ENCODE assay signal across 9 mouse cellular contexts in the genomic region with DNA sequence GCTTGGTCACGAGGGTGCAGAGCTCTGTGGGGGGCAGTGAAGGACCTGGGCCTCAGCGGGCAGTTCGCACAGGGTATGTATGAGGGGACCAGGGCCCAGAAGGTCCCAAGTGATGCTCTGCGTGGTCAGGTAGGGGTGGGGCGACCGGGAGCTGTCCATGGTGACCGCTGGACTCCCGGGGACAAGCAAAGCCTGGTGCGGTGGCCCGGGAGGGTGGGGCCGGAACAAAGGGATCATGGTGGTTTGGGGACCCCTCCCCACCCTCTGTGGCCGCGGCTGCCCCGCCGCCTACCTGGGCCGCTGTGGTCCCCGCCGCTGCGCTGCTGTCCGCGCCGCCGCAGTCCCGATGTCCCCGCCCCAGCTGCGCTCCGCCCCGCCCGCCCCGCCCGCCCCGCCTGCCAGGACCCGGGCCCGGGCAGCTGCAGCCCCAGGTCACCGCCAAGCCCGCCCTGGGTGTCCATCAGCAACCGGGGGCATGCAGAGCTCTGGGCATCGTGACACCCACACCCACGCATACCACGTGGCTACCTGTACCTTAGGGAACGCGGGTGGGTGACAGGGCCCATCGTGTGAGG. TPM values are rescaled to one million over a fixed set of nuclear protein-coding genes. Genes with fewer than 3 reads are reported as not detected.
DNase-seq lines count a peak whose midpoint lies in the region; ATAC-seq and TF ChIP-seq lines count a peak whose summit lies in the region.
"Had no signal": no experiment of that assay in that cellular context is flagged by ENCODE, and none has a peak within 500 bp of the region (broad histone marks: within the 10 kb centered on the region; RNA-seq: fewer than 3 reads in every experiment).

No protein-coding gene starts in this region.

- 0 out of 2 replicates have a peak, but pooled peaks cover 4% of the 10 kb centered on the region for H3K36me3 ChIP-seq in E14TG2a.4 (ENCODE audit: insufficient read depth, low read length)
- H3K36me3 ChIP-seq in embryonic facial prominence, embryonic 12.5 days: 0 out of 2 replicates have a peak, but pooled peaks cover under 1% of the 10 kb centered on the region
- no peaks in the 10 kb centered on the region for H3K36me3 ChIP-seq in limb, embryonic 11.5 days (ENCODE audit: control insufficient read depth, insufficient read depth, low read length)
- H3K36me3 ChIP-seq in stomach, postnatal 0 days (ENCODE audit: control insufficient read depth, insufficient read depth, low read length): no peaks in the 10 kb centered on the region

- DNase-seq in gastrocnemius, adult 2 months: no peak
- DNase-seq in gastrocnemius, postnatal 10 days: no peak
- peak; percentile 51 for DNase-seq in limb, embryonic 11.5 days (ENCODE audit: low spot score)
- DNase-seq in stomach, postnatal 0 days (ENCODE audit: low spot score): peak; percentile 44
- no peak for DNase-seq in ovary, postnatal 14 days (ENCODE audit: low spot score)

- WGBS in embryonic facial prominence, embryonic 12.5 days: 2% methylated on average over 41 of the region's 43 CpGs
- WGBS in limb, embryonic 11.5 days: 2% methylated on average over 42 of the region's 43 CpGs
- 2% methylated on average over 29 of the region's 43 CpGs for WGBS in stomach, postnatal 0 days

- no peak for TF ChIP-seq EP300 in stomach, postnatal 0 days (optimal IDR thresholded peaks at IDR 0.05)

- H3K27ac ChIP-seq in gastrocnemius, adult 2 months: no peak overlapping the region
- no peak overlapping the region for H3K27ac ChIP-seq in embryonic facial prominence, embryonic 12.5 days
- H3K27ac ChIP-seq in limb, embryonic 11.5 days (replicated peaks; ENCODE audit: low read depth, low read length): no peak overlapping the region
- no peak overlapping the region for H3K27ac ChIP-seq in stomach, postnatal 0 days (replicated peaks)

- ATAC-seq in embryonic facial prominence, embryonic 12.5 days (ENCODE audit: insufficient number of reproducible peaks, insufficient read depth, low FRiP score, low TSS enrichment): 0 out of 2 replicates have a peak, but pooled peaks have one; percentile 7
- ATAC-seq in limb, embryonic 11.5 days (ENCODE audit: insufficient number of reproducible peaks, low FRiP score, low TSS enrichment, low read depth): no peak
- peak; percentile 39; the same call in 1 of the 2 replicates for ATAC-seq in stomach, postnatal 0 days (ENCODE audit: low FRiP score, low TSS enrichment)
- no peak for ATAC-seq in inflammation-experienced regulatory T-cells, adult 6 months

- H3K9ac ChIP-seq in embryonic facial prominence, embryonic 12.5 days: peak overlapping the region; percentile 37
- H3K9ac ChIP-seq in limb, embryonic 11.5 days (ENCODE audit: low read length): no peak overlapping the region
- no peak overlapping the region for H3K9ac ChIP-seq in stomach, postnatal 0 days (ENCODE audit: low read length)

- intact Hi-C loops in gastrocnemius, adult 2 months (cut with DNase I): no loop called here

- peaks cover 60% of the 10 kb centered on the region for H3K4me1 ChIP-seq in E14TG2a.4 (replicated peaks; ENCODE audit: low read depth, low read length)
- H3K4me1 ChIP-seq in embryonic facial prominence, embryonic 12.5 days: peaks cover 5% of the 10 kb centered on the region; the same call in 1 of the 2 replicates
- H3K4me1 ChIP-seq in limb, embryonic 11.5 days (ENCODE audit: control insufficient read depth, insufficient read depth, low read length): peaks cover 4% of the 10 kb centered on the region; the same call in 1 of the 2 replicates
- H3K4me1 ChIP-seq in stomach, postnatal 0 days (replicated peaks; ENCODE audit: control insufficient read depth, insufficient read depth): no peaks in the 10 kb centered on the region

- no peaks in the 10 kb centered on the region for H3K9me3 ChIP-seq in E14TG2a.4 (ENCODE audit: low read length)
- no peaks in the 10 kb centered on the region for H3K9me3 ChIP-seq in embryonic facial prominence, embryonic 12.5 days
- no peaks in the 10 kb centered on the region for H3K9me3 ChIP-seq in limb, embryonic 11.5 days (ENCODE audit: control insufficient read depth, low read length)
- no peaks in the 10 kb centered on the region for H3K9me3 ChIP-seq in stomach, postnatal 0 days (ENCODE audit: control insufficient read depth, low read length)

- H3K4me2 ChIP-seq in embryonic facial prominence, embryonic 12.5 days (replicated peaks): peak overlapping the region; percentile 56
- H3K4me2 ChIP-seq in limb, embryonic 11.5 days (ENCODE audit: low read depth, severe bottlenecking): peak overlapping the region; percentile 49
- peak overlapping the region; percentile 41 for H3K4me2 ChIP-seq in stomach, postnatal 0 days (replicated peaks; ENCODE audit: low read depth)

- no peak for TF ChIP-seq CTCF in gastrocnemius, adult 2 months (IDR thresholded peaks at IDR 0.05)
- no peak for TF ChIP-seq CTCF in E14TG2a.4 (conservative IDR thresholded peaks at IDR 0.05; ENCODE audit: low read length)
- TF ChIP-seq CTCF in stomach, postnatal 0 days (IDR thresholded peaks at IDR 0.05; ENCODE audit: low read depth): no peak

- peaks cover 26% of the 10 kb centered on the region for H3K27me3 ChIP-seq in E14TG2a.4 (ENCODE audit: insufficient read depth, low read length)
- H3K27me3 ChIP-seq in embryonic facial prominence, embryonic 12.5 days: peaks cover 45% of the 10 kb centered on the region
- peaks cover 31% of the 10 kb centered on the region for H3K27me3 ChIP-seq in limb, embryonic 11.5 days (ENCODE audit: control insufficient read depth, insufficient read depth, low read length)
- 0 out of 2 replicates have a peak, but pooled peaks cover 3% of the 10 kb centered on the region for H3K27me3 ChIP-seq in stomach, postnatal 0 days (ENCODE audit: control insufficient read depth, insufficient read depth, low read length)

- peak overlapping the region; percentile 55 for H3K4me3 ChIP-seq in gastrocnemius, adult 2 months
- peak overlapping the region; percentile 63 for H3K4me3 ChIP-seq in E14TG2a.4 (replicated peaks; ENCODE audit: low read length)
- peak overlapping the region; percentile 30 for H3K4me3 ChIP-seq in embryonic facial prominence, embryonic 12.5 days
- H3K4me3 ChIP-seq in limb, embryonic 11.5 days (ENCODE audit: low read depth, low read length): peak overlapping the region; percentile 15
- peak overlapping the region; percentile 17 for H3K4me3 ChIP-seq in stomach, postnatal 0 days (ENCODE audit: low read depth, low read length)

RNA-seq across cellular contexts. Expression of a gene that starts 0.3 kb away (rescaled TPM):
- total RNA-seq in gastrocnemius, adult 2 months (2021): under 1 TPM in 1 of 2 experiments, not detected in 1; 0.08 TPM
- under 1 TPM; 0.27 to 0.87 TPM for total RNA-seq in gastrocnemius, postnatal 10 days (2021)
- 1.9 and 2.1 TPM in 2 replicates for polyA plus RNA-seq in embryonic facial prominence, embryonic 12.5 days (2016; fragmentation: Nextera tagmentation; extraction: Ambion mirVana)
- 0.07 and 0.16 TPM in 2 replicates for polyA plus RNA-seq in limb, embryonic 11.5 days (2014; fragmentation: Nextera tagmentation; extraction: Ambion mirVana)
- 0.40 and 0.42 TPM in 2 replicates for polyA plus RNA-seq in stomach, postnatal 0 days (2015; fragmentation: Nextera tagmentation; extraction: Ambion mirVana)
- polyA plus RNA-seq in inflammation-experienced regulatory T-cells, adult 6 months (2017; shearing (Covaris generic)): not detected
- total RNA-seq: CH12.LX had no signal

RNA-seq across cellular contexts. Expression of a gene that starts 10.4 kb away (rescaled TPM):
- total RNA-seq in gastrocnemius, adult 2 months (2021): 1 to 10 TPM in 1 of 2 experiments, under 1 TPM in 1; 0.66 to 1.0 TPM
- total RNA-seq in gastrocnemius, postnatal 10 days (2021): 1 to 10 TPM; 1.7 to 2.0 TPM
- polyA plus RNA-seq in embryonic facial prominence, embryonic 12.5 days (2016; fragmentation: Nextera tagmentation; extraction: Ambion mirVana): 11.0 and 11.4 TPM in 2 replicates
- 4.6 and 4.8 TPM in 2 replicates for polyA plus RNA-seq in limb, embryonic 11.5 days (2014; fragmentation: Nextera tagmentation; extraction: Ambion mirVana)
- 1.3 and 1.8 TPM in 2 replicates for polyA plus RNA-seq in stomach, postnatal 0 days (2015; fragmentation: Nextera tagmentation; extraction: Ambion mirVana)
- polyA plus RNA-seq in inflammation-experienced regulatory T-cells, adult 6 months (2017; shearing (Covaris generic)): not detected

RNA-seq across cellular contexts. Expression of a gene that starts 12.1 kb away (rescaled TPM):
- 10 to 100 TPM; 11.6 to 16.0 TPM for total RNA-seq in gastrocnemius, adult 2 months (2021)
- total RNA-seq in gastrocnemius, postnatal 10 days (2021): 10 to 100 TPM; 11.5 to 13.3 TPM
- polyA plus RNA-seq in embryonic facial prominence, embryonic 12.5 days (2016; fragmentation: Nextera tagmentation; extraction: Ambion mirVana): 21.8 and 21.9 TPM in 2 replicates
- polyA plus RNA-seq in limb, embryonic 11.5 days (2014; fragmentation: Nextera tagmentation; extraction: Ambion mirVana): 7.8 and 7.9 TPM in 2 replicates
- polyA plus RNA-seq in stomach, postnatal 0 days (2015; fragmentation: Nextera tagmentation; extraction: Ambion mirVana): 11.0 and 11.1 TPM in 2 replicates
- 1 to 10 TPM; 2.4 to 5.0 (median 2.7) TPM for polyA plus RNA-seq in inflammation-experienced regulatory T-cells, adult 6 months (2017; shearing (Covaris generic))

RNA-seq across cellular contexts. Expression of a gene that starts 34.8 kb away (rescaled TPM):
- total RNA-seq in gastrocnemius, adult 2 months (2021): 100 to 1,000 TPM; 100 TPM
- total RNA-seq in gastrocnemius, postnatal 10 days (2021): 10 to 100 TPM; 82.2 to 84.4 TPM
- 242 and 251 TPM in 2 replicates for polyA plus RNA-seq in embryonic facial prominence, embryonic 12.5 days (2016; fragmentation: Nextera tagmentation; extraction: Ambion mirVana)
- 219 and 221 TPM in 2 replicates for polyA plus RNA-seq in limb, embryonic 11.5 days (2014; fragmentation: Nextera tagmentation; extraction: Ambion mirVana)
- polyA plus RNA-seq in stomach, postnatal 0 days (2015; fragmentation: Nextera tagmentation; extraction: Ambion mirVana): 93.7 and 98.7 TPM in 2 replicates
- 10 to 100 TPM; 66.4 to 86.5 (median 71.0) TPM for polyA plus RNA-seq in inflammation-experienced regulatory T-cells, adult 6 months (2017; shearing (Covaris generic))

RNA-seq across cellular contexts. Expression of a gene that starts 44.7 kb away (rescaled TPM):
- 10 to 100 TPM; 25.1 to 25.9 TPM for total RNA-seq in gastrocnemius, adult 2 months (2021)
- total RNA-seq in gastrocnemius, postnatal 10 days (2021): 10 to 100 TPM; 26.4 to 27.1 TPM
- polyA plus RNA-seq in embryonic facial prominence, embryonic 12.5 days (2016; fragmentation: Nextera tagmentation; extraction: Ambion mirVana): 68.2 and 71.3 TPM in 2 replicates
- 64.0 and 73.5 TPM in 2 replicates for polyA plus RNA-seq in limb, embryonic 11.5 days (2014; fragmentation: Nextera tagmentation; extraction: Ambion mirVana)
- 77.2 and 83.8 TPM in 2 replicates for polyA plus RNA-seq in stomach, postnatal 0 days (2015; fragmentation: Nextera tagmentation; extraction: Ambion mirVana)
- 1 to 10 TPM; 1.9 to 2.7 (median 2.5) TPM for polyA plus RNA-seq in inflammation-experienced regulatory T-cells, adult 6 months (2017; shearing (Covaris generic))

Comparison
In these comparisons a context has a peak if more than half of its experiments do, and no peak if none do; other contexts are left out.
1. DNase-seq: peak in limb, embryonic 11.5 days (single experiment) and stomach, postnatal 0 days (single experiment); none in gastrocnemius, adult 2 months (single experiment), gastrocnemius, postnatal 10 days (single experiment) and ovary, postnatal 14 days (single experiment).
2. ATAC-seq: peak in embryonic facial prominence, embryonic 12.5 days (single experiment) and stomach, postnatal 0 days (single experiment); none in limb, embryonic 11.5 days (single experiment) and inflammation-experienced regulatory T-cells, adult 6 months (single experiment).
3. Peak in every context shown above with its lines, with median percentiles within 50 percentile points of each other: H3K4me3 ChIP-seq and H3K4me2 ChIP-seq.